Mouse (Mus musculus) retina, embryonic 14.5 days (tissue): ENCODE measurements around the gene Pknox2.

Experiments used
- DNase-seq: peaks from one replicate; pipeline ENCODE4 v3.0.0-alpha.2; 2015; ENCODE audit warnings: low spot score

Pknox2 gene

GRCm38 (mm10) chr9:37051669-37052068 lies 95.5 kb downstream of the Pknox2 start:
- DNase-seq: no peak

GRCm38 (mm10) chr9:37047490-37047889 lies 99.7 kb downstream of the Pknox2 start:
- no peak for DNase-seq

DNA sequence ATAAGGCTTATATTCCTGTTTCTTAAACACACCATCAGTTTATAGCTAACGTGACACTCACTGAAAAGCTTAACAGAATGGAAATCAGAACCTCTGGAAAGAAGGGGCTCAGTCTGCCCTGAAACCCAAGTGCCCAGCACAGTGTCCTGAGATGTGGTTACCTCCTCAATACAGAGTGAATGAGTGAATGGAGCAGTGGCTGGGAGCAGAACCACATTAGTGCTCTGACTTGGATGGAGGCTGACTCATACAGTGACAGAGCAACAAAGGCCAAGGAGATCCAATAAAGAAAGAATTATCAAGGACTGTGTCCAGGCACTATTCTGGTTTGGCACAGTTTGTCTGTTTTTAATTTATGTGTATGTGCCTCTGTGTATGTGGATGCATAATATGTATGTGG lies 101.3 kb downstream of the Pknox2 start:
- no peak for DNase-seq

GRCm38 (mm10) chr9:37044165-37044564 lies 103.0 kb downstream of the Pknox2 start:
- DNase-seq: no peak

GRCm38 (mm10) chr9:37038859-37039258 lies 108.3 kb downstream of the Pknox2 start:
- no peak for DNase-seq

DNA sequence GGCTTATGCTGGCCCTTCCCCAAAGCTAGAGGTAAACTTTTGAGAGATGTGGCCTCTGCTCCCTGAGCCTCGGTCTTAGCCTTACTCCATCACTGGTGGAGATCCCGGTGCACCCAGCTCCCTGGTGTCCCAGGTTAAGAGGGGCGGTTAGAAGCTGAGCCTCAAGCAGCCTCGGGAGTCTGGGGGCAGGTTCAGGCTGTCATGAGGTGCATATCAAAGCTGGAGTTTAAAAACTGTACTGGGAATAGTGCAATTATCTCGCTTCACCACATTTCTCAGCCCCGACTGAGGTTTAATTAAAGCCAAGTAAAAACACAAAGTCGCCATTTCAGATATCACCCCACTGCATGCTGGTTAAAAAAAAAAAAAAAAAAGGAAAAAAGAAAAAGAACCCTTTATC lies 108.8 kb downstream of the Pknox2 start:
- DNase-seq: no peak

DNA sequence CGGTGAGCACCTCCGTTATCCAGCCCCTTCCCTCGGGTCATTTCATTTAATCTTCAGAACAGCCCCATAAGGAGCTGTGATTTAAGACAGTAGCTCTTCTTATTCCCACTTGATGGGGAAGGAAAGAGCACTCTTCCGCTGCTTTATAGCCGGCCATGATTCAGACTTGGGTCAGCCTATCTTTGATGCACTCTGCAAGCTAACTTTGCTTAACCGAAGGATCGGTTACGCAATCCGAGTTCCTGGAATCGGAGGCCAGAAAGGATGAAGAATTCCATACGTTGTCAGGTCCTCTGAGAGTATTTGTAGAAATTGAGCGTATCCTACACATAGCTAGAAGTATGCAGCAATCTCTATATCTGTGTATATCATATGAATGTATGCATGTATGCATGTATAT lies 109.8 kb downstream of the Pknox2 start:
- DNase-seq: no peak

GRCm38 (mm10) chr9:37035248-37035647 lies 112.0 kb downstream of the Pknox2 start:
- DNase-seq: no peak

DNA sequence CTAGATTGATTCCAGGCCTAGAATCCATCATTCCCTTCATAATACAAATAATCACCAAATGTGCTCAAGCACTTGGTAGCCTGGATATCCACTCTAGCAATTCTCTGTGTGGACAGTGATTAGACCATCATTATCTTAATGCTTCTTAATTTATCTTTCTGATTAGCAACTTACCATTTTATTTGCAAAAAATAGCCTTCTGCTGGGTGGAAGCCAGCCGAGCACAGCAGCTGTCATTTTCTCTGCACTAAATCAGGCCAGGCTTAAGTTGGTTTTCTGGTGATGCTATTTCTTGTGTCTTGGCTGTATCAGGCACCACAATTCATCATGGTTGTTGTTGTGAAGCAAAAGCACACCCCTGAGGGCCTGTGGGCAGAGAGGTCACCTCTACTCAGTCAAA lies 112.9 kb downstream of the Pknox2 start:
- no peak for DNase-seq

DNA sequence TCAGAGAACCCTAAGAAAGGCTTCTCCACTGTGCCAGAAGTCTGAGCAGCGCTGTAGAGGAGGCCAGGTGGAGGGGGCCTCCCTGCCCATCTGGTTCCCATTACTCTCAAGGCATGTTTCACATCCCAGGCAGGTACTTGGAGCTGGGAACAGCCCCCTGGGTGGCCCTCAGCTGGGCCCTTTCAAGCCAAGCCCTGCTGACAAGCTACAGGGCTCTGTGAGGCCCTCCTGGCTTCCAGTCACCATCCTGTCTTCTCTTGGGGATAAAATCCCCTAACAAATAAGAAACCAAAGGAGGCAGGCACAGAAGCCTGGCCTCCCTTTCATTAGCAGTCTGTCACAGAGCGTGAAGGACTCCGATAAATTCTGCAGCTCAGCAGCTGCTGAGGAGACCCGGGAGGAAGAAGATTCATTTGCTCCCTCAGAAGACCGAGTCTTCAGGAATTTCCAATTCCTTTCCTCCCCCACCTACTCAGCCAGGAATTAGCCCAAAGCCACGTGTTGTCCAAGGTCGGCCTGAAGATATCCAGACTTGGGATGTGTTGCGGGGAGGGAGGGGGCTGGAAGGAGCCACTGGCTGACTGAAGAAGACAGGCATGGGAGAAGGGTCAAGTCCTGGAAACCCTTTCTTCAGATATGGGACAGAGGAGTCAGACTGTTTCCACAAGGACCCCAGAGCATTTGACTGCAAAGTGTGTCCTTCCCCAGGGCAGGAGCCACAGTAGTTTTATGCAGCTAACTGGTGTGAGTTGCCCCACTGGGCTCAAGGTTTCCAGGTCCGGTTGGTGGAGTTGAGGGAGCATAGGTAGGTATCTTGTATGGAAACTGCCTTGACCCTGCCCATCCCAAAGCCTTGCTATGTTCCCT lies 116.6 kb downstream of the Pknox2 start:
- DNase-seq: no peak

DNA sequence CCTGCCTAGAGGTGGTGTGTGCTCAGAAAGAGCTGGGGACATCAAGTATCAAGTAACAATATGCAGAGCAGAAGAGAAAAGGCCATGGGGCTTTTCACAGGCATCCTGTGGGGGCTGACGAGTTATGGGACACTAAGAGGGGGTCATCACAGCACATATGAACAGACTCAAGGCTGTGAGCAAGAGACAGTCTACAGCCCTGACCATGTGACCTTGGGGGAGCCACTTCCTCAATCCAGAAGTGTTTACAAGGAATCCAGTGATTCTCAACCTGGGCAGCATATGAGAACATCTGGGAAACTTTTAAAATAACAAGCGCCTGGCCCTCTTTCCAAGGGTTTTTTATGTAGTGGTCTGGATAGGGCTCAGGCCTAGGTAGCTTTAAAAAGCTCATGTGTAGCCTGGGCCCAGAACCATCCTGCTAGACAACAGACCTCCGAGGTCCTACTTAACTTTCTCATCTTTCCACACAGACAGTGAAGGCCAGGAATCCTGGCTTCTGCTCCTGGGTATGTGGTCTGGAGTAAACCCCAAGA lies 117.3 kb downstream of the Pknox2 start:
- no peak for DNase-seq

GRCm38 (mm10) chr9:37027825-37028575 lies 119.2 kb downstream of the Pknox2 start:
- no peak for DNase-seq

DNA sequence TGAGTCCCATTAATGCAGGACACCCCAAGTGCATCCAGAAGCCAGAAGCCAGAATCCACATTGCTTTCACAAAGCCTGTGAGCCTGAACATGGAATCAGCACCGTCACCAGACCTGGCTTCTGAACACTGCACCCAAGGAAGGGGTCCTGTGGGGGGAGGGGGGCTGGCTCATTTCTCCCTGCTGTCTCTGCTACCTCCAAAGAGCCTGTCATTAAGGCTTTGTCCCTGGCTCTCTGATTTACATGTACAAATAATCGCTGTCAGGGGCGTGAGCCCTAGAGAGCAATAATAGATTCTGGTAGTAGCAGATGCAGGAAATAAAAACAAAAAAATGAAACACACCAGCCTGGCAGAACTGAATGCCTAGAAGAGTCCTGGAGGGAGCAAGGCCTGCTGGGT lies 121.3 kb downstream of the Pknox2 start:
- DNase-seq: no peak

- DNase-seq: no peak
Measured at GRCm38 (mm10) chr9:37021586-37022230, 125.5 kb downstream of the Pknox2 start.

DNA sequence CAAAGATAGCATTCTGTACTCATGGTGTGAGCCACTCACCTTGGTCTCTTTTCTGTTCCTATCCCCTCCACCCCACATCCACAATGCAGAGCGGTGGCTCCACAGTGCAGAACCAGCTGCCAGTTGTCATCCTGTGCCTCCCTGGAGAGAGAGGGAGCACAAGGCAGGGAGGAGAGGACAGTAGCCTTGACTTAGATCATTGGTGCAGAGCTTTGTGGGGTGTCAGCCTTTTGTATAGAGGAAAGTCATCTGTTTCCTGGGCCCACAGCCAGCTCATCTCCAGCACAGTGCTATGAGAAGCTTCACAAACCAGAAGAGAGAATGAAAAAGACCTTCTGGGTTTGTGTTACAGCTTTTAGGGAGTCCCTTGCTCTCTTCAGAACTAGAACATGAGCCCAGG lies 129.1 kb downstream of the Pknox2 start:
- no peak for DNase-seq

GRCm38 (mm10) chr9:37017169-37017568 lies 130.0 kb downstream of the Pknox2 start:
- DNase-seq: no peak

GRCm38 (mm10) chr9:37016165-37016564 lies 131.0 kb downstream of the Pknox2 start:
- no peak for DNase-seq

GRCm38 (mm10) chr9:37013565-37013964 lies 133.6 kb downstream of the Pknox2 start:
- no peak for DNase-seq

- no peak for DNase-seq
Measured at GRCm38 (mm10) chr9:37008090-37008489, 139.1 kb downstream of the Pknox2 start.

DNA sequence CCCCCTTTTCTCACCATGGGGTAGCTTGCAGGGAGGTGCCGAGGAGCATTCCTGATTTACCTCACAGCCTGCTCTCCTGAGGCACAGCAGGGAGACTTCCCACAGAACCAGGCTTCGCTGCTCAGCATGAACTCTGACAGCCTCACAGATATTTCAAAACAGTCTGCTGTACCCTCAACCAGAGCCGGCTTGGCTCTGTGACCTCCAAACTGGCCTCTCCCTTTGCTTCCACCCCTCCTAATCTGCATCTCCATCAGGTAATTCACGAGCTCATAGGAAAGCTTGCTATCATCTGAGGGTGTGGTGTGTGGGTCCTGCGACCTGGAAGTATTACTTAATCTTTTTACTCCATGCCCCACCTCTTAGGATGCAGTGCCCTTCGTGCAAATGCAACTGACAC lies 142.5 kb downstream of the Pknox2 start:
- DNase-seq: no peak

- peak; percentile 91 for DNase-seq
Measured at GRCm38 (mm10) chr9:37001935-37002535, 145.2 kb downstream of the Pknox2 start.

DNA sequence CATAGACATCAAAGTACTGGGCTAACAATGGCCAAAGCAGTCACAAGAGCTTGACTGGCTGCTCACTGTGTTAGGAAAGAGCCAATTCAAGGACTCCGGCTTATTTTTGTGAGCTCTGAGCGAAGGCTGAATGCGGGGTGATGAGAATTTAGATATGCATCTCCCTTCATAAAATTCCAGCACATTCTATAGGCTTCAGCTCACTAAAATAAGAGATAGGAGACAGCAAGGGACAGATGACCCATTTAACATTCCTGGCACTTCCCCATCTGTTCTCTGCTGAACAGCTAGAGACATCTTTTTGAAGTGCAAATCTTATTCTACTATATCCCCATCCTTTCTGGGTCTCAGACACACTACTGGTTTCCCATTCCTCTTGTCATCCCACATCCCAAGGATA lies 147.8 kb downstream of the Pknox2 start:
- DNase-seq: no peak
